Mouse (Mus musculus): ENCODE measurements around the gene C1ql4. TPM values are rescaled to one million over a fixed set of nuclear protein-coding genes. Genes with fewer than 3 reads are reported as not detected.
A peak's percentile ranks its signal among the peaks of the same experiment; 100 is the strongest.

The C1ql4 gene
- polyA plus RNA-seq, 1 experiment from 2014 or later, result 0.12 TPM

DNA sequence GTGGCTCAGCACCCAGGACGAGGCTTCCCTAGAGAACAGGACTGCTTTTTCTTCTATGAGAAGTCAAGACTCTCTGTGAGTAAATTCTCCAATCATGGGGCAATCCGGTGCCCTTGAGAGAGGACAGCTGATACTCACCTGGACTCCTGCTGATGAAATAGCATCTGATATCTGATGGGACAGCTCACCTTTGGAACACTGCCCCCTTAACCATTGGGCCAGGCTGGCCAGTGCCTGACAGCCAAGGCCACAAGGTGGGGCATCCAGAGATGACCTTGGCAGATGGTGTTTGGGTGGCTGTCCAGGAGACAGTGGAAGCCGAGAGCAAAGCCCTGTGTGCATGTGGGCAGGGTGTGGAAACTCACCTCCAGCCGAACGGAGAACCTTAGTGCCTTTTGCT, 45.3 kb downstream of the C1ql4 start:
- 81% methylated on average over 5 of the region's 5 CpGs for WGBS
- ATAC-seq (replicated peaks; ENCODE audit: extremely low read depth, insufficient read depth, low FRiP score), result no peak; the same call in 1 of the 2 replicates

DNA sequence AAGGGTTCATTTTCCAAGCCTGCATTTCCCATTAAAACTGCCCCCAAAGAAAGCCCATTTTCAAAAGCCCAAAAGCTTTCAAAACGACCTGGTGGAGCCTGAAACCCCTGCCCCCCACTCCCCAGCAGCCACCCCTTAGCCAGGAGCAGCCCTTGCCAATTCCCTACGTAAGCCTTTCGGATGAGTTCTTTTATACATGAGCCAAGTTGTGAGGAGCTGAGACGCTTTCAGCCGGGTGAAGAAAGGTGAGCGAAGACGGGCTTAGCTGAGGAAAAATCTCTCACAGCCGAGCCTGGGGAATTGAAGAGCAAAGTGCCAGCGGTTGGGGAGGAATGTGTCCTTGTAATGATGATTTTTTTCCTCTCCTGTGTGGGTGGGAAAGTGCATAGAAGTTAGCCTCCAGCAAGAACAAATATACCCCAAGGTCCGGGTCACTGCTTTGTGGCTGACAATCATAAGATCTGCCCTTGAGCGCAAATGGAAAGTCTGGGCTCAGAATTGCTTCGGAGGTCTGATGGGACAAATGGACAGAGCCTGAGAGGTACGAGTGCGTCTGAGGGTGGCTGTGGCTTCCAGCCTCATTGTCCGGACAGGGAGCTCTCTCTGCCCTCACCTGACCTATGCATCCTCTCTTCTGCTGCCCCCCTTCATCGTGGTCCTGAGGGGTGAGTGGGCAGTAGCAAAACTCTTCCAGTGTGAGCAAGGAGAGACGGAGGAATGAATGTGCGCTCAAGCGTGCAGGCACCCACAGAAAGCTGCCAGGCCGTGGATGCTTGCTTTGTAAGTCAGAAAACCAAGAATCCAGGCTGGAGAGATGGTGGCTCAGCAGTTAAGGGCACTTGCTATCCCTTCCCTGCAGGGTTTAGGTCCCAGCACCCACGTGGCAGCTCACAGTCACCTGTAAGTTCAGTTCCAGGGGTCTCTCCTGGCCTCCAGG, 46.4 kb downstream of the C1ql4 start:
- H3K9ac ChIP-seq (ENCODE audit: low read length), result no peak overlapping the region
- 49% methylated on average over 21 of the region's 21 CpGs for WGBS

More for the DNA sequence above, 45.3 kb downstream of the C1ql4 start:
- no peaks in the 10 kb centered on the region; the same call in 1 of the 2 replicates for H3K27me3 ChIP-seq (ENCODE audit: control insufficient read depth, insufficient read depth, low read length)
- no peak overlapping the region for H3K4me3 ChIP-seq (ENCODE audit: low read length)
- H3K36me3 ChIP-seq (ENCODE audit: control insufficient read depth, insufficient read depth), result peaks cover 3% of the 10 kb centered on the region; the same call in 1 of the 2 replicates
- H3K4me2 ChIP-seq (ENCODE audit: low read depth, low read length), result no peak overlapping the region
- no peak overlapping the region for H3K27ac ChIP-seq (ENCODE audit: low read length)
- no peaks in the 10 kb centered on the region for H3K9me3 ChIP-seq (replicated peaks; ENCODE audit: control insufficient read depth, low read length)
- H3K9ac ChIP-seq (ENCODE audit: low read length), result no peak overlapping the region
- 0 out of 2 replicates have a peak, but pooled peaks cover 2% of the 10 kb centered on the region for H3K4me1 ChIP-seq (ENCODE audit: control insufficient read depth, insufficient read depth, low read length)

DNA sequence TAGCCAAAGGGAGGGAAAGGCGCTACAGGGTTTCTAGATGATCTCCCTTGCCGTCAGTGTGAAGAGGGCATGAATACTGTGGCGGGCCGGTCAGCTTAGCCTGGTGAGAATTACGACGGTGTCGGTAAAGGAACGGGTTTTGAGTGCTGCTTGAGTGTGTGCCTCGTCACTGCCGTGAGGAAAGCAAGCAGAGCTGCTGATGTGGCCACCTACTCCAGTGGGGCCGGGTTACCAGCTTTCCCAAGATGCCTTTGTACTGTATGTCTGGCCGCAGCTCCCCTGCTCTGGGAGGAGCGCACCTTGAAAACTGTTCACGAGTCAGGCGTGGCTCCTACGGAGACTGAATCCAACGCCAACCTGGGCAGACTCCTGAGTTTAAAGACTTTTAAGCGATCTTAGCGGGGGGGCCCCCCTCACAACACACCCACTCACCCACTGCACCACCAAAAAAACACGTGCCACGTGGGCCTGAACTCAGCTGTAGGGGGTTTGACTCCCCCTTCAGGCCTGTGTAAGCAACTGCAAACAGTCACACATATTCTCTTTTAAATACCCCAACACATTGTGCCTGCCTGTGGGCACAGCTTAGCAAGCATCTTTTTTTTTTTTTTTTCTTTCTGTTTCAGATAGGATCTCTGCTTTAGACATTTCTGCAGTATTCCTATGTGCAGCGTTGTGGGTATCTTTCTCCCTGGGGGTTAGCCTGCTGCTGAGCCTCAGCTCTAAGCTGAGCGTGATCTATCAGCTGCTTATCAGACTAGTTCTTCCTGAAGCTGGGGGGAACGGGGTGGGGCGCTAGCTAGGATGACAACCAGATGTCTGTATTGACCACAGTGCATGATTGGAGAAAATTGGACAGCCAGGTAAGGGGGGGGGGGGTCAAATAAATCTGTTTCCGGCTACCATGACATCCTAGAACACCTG, 47.4 kb downstream of the C1ql4 start:
- H3K4me3 ChIP-seq (ENCODE audit: low read length), result no peak overlapping the region
- ATAC-seq (replicated peaks; ENCODE audit: extremely low read depth, insufficient read depth, low FRiP score), result no peak
- no peaks in the 10 kb centered on the region for H3K9me3 ChIP-seq (replicated peaks; ENCODE audit: control insufficient read depth, low read length)
- no peak overlapping the region for H3K4me2 ChIP-seq (ENCODE audit: low read depth, low read length)
- WGBS, result 52% methylated on average over 26 of the region's 26 CpGs
- H3K4me1 ChIP-seq (ENCODE audit: control insufficient read depth, insufficient read depth, low read length), result peaks cover 14% of the 10 kb centered on the region
- no peak overlapping the region for H3K9ac ChIP-seq (ENCODE audit: low read length)
- peaks cover 3% of the 10 kb centered on the region; the same call in 1 of the 2 replicates for H3K36me3 ChIP-seq (ENCODE audit: control insufficient read depth, insufficient read depth)
- H3K27me3 ChIP-seq (ENCODE audit: control insufficient read depth, insufficient read depth, low read length), result no peaks in the 10 kb centered on the region
- H3K27ac ChIP-seq (ENCODE audit: low read length), result no peak overlapping the region

More for the DNA sequence above, 46.4 kb downstream of the C1ql4 start:
- H3K36me3 ChIP-seq (ENCODE audit: control insufficient read depth, insufficient read depth), result peaks cover 3% of the 10 kb centered on the region; the same call in 1 of the 2 replicates
- H3K4me3 ChIP-seq (ENCODE audit: low read length), result no peak overlapping the region
- no peaks in the 10 kb centered on the region for H3K9me3 ChIP-seq (replicated peaks; ENCODE audit: control insufficient read depth, low read length)
- peak overlapping the region; percentile 10; the same call in 1 of the 2 replicates for H3K4me2 ChIP-seq (ENCODE audit: low read depth, low read length)
- H3K27me3 ChIP-seq (ENCODE audit: control insufficient read depth, insufficient read depth, low read length), result no peaks in the 10 kb centered on the region
- ATAC-seq (replicated peaks; ENCODE audit: extremely low read depth, insufficient read depth, low FRiP score), result no peak
- no peak overlapping the region; the same call in 1 of the 2 replicates for H3K27ac ChIP-seq (ENCODE audit: low read length)
- H3K4me1 ChIP-seq (ENCODE audit: control insufficient read depth, insufficient read depth, low read length), result peaks cover 7% of the 10 kb centered on the region

DNA sequence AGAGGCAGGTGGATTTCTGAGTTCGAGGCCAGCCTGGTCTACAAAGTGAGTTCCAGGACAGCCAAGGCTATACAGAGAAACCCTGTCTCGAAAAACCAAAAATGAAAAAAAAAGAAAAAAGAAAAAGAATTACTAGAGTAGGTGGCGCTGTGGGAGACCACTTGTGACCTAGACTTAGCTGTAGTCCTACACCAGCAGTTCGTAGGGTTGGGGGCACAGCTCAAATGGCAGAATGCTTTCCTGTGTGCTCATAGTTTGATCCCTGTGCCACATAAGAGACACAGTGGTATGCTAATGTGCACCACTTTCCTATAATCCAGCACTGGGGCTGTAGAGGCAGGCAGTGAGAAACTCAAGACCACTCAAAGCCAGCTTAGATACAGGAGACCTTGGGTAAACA, 48.3 kb downstream of the C1ql4 start:
- H3K36me3 ChIP-seq (ENCODE audit: control insufficient read depth, insufficient read depth), result peaks cover 11% of the 10 kb centered on the region
- no peak overlapping the region for H3K27ac ChIP-seq (ENCODE audit: low read length)
- 73% methylated on average over 4 of the region's 4 CpGs for WGBS
- no peak overlapping the region for H3K9ac ChIP-seq (ENCODE audit: low read length)
- ATAC-seq (replicated peaks; ENCODE audit: extremely low read depth, insufficient read depth, low FRiP score), result no peak
- H3K4me3 ChIP-seq (ENCODE audit: low read length), result no peak overlapping the region
- H3K9me3 ChIP-seq (replicated peaks; ENCODE audit: control insufficient read depth, low read length), result no peaks in the 10 kb centered on the region
- H3K27me3 ChIP-seq (ENCODE audit: control insufficient read depth, insufficient read depth, low read length), result no peaks in the 10 kb centered on the region
- H3K4me2 ChIP-seq (ENCODE audit: low read depth, low read length), result no peak overlapping the region
- peaks cover 20% of the 10 kb centered on the region for H3K4me1 ChIP-seq (ENCODE audit: control insufficient read depth, insufficient read depth, low read length)

DNA sequence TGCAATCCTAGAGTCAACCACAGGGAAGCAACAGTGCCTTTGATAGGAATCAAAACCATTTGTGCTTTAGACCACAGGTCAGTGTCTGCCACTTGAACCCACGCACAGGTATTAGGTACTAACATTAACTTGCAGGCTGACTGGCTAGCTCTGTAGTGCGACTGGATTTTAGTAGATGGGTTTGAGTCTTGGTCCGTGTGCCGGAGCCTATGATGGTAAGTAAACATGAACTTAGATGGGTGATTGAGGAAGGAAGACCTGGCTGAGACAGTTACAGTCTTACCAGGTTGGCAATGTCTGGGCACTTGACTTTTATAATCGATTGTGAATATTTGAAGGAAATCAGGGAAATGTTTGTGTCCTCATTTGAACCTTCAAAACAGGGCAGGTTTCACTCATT, 48.8 kb downstream of the C1ql4 start:
- H3K4me1 ChIP-seq (ENCODE audit: control insufficient read depth, insufficient read depth, low read length), result peaks cover 22% of the 10 kb centered on the region
- no peaks in the 10 kb centered on the region for H3K9me3 ChIP-seq (replicated peaks; ENCODE audit: control insufficient read depth, low read length)
- no peak overlapping the region for H3K4me3 ChIP-seq (ENCODE audit: low read length)
- no peak for ATAC-seq (replicated peaks; ENCODE audit: extremely low read depth, insufficient read depth, low FRiP score)
- H3K9ac ChIP-seq (ENCODE audit: low read length), result no peak overlapping the region
- H3K36me3 ChIP-seq (ENCODE audit: control insufficient read depth, insufficient read depth), result peaks cover 11% of the 10 kb centered on the region
- no peak overlapping the region for H3K4me2 ChIP-seq (ENCODE audit: low read depth, low read length)
- no peaks in the 10 kb centered on the region for H3K27me3 ChIP-seq (ENCODE audit: control insufficient read depth, insufficient read depth, low read length)
- no peak overlapping the region for H3K27ac ChIP-seq (ENCODE audit: low read length)
- 90% methylated on average over 5 of the region's 5 CpGs for WGBS

DNA sequence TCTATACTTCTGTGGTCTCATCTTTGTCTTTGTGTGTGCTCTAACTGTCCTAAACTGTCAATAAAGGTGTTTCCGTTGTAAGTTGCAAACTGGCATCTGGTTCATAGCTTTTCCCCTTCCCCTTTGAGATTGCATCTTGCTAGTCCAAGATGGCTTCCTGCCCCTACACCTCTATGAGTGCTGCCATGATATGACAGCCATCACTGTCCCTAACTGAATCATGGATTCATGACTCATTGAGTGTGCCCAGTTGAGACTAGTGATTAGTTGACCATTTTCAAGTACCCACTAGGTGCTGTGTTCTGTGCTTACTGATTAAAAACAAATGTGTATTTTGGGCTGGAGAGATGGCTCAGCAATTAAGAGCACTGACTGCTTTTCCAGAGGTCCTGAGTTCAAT, 49.6 kb downstream of the C1ql4 start:
- Histone ChIP-seq H3K4me2 (ENCODE audit: low read depth, low read length) (no peak overlapping the region), H3K36me3 (ENCODE audit: control insufficient read depth, insufficient read depth) (peaks cover 11% of the 10 kb centered on the region), H3K27ac (ENCODE audit: low read length) (no peak overlapping the region), H3K4me1 (ENCODE audit: control insufficient read depth, insufficient read depth, low read length) (peaks cover 30% of the 10 kb centered on the region), H3K27me3 (ENCODE audit: control insufficient read depth, insufficient read depth, low read length) (no peaks in the 10 kb centered on the region), H3K9me3 (replicated peaks; ENCODE audit: control insufficient read depth, low read length) (no peaks in the 10 kb centered on the region), H3K9ac (ENCODE audit: low read length) (no peak overlapping the region), H3K4me3 (ENCODE audit: low read length) (no peak overlapping the region)
- WGBS, result 92% methylated on average over 1 of the region's 1 CpGs
- no peak for ATAC-seq (replicated peaks; ENCODE audit: extremely low read depth, insufficient read depth, low FRiP score)

DNA sequence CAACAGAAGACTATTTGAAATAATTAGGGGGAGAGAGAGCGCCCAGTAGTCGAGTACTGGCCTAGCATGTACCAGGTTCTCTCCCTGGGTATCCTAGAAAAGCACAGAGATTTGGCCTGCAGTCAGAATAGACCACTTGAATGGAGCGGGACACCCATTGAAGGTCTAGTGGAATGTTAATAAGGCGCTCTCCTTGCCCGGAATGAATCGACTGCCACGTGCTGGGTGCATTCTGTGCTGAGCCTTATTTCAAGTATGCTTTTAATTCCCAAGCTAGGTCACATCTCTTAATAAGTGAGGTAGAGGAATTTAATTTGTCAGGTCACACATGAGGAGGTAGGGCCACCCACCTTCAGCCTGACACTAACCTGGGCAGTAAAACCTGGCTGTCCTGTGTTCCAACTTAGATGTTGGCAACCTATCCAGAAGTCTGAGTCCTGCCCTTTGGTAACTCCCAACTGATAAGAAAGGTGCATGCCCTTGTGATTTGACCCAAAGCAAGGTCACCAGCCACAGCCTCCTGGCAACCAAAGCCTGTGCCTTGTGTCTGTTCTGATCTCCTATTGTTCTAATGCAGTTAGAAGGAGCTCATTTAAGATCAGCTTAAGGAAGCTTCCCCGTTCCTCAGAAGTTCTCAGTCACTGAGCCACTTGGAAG, 51.2 kb downstream of the C1ql4 start:
- Histone ChIP-seq H3K4me1 (ENCODE audit: control insufficient read depth, insufficient read depth, low read length) (peaks cover 42% of the 10 kb centered on the region), H3K9me3 (replicated peaks; ENCODE audit: control insufficient read depth, low read length) (no peaks in the 10 kb centered on the region), H3K4me2 (ENCODE audit: low read depth, low read length) (peak overlapping the region; percentile 18; the same call in 1 of the 2 replicates), H3K36me3 (ENCODE audit: control insufficient read depth, insufficient read depth) (peaks cover 11% of the 10 kb centered on the region), H3K9ac (ENCODE audit: low read length) (no peak overlapping the region), H3K4me3 (ENCODE audit: low read length) (no peak overlapping the region), H3K27ac (ENCODE audit: low read length) (peak overlapping the region; percentile 79), H3K27me3 (ENCODE audit: control insufficient read depth, insufficient read depth, low read length) (no peaks in the 10 kb centered on the region)
- 52% methylated on average over 8 of the region's 8 CpGs for WGBS
- ATAC-seq (replicated peaks; ENCODE audit: extremely low read depth, insufficient read depth, low FRiP score), result peak; percentile 74

DNA sequence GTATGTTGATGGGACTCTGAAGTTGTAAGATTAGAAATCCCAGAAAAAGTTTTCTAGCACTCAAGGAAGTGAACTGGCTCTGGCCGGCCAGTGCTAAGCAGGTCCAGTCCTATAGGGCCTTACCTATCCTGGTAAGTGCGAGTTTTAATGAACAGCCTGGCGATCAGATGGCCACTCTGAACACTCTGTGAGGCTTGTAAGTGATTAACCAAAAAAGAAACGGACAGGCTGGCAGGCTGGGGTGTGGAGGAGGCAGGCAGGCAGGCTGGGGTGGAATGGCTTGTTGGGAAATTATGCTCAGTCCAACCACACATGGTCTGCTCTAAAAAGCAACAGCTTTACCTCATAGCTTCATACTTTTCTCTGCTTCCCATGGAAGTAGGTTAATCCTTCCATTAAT, 52.2 kb downstream of the C1ql4 start:
- H3K4me3 ChIP-seq (ENCODE audit: low read length), result no peak overlapping the region
- H3K9me3 ChIP-seq (replicated peaks; ENCODE audit: control insufficient read depth, low read length), result no peaks in the 10 kb centered on the region
- peaks cover 47% of the 10 kb centered on the region for H3K4me1 ChIP-seq (ENCODE audit: control insufficient read depth, insufficient read depth, low read length)
- no peaks in the 10 kb centered on the region for H3K27me3 ChIP-seq (ENCODE audit: control insufficient read depth, insufficient read depth, low read length)
- H3K36me3 ChIP-seq (ENCODE audit: control insufficient read depth, insufficient read depth), result peaks cover 11% of the 10 kb centered on the region
- no peak overlapping the region for H3K9ac ChIP-seq (ENCODE audit: low read length)
- no peak overlapping the region for H3K4me2 ChIP-seq (ENCODE audit: low read depth, low read length)
- no peak for ATAC-seq (replicated peaks; ENCODE audit: extremely low read depth, insufficient read depth, low FRiP score)
- WGBS, result 73% methylated on average over 4 of the region's 4 CpGs
- no peak overlapping the region for H3K27ac ChIP-seq (ENCODE audit: low read length)

Data from heart, embryonic 16.5 days (tissue).